In the genomic region with DNA sequence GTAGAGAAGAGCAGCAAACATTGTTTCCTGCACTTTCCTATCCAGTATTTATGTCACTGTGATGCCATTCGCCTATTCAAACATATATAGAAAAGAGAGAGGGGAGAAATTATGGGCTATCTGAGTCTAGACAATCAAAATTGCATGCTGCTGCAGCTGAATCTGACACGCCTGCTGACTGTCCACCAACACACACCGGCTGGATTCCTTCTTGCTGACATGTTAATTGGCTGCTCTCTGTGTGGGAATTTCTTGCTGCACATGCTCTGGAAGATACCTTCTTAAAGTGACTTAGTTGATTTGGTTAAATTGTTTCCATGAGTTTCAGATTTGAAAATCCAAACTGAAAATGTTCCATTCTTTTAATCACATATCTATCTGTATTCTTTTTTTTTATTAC, we compare ENCODE assay signal across 27 mouse cellular contexts.
DNase-seq lines count a peak whose midpoint lies in the region; ATAC-seq lines count a peak whose summit lies in the region.
"Had no signal": no experiment of that assay in that cellular context is flagged by ENCODE, and none has a peak within 500 bp of the region (broad histone marks: within the 10 kb centered on the region; RNA-seq: fewer than 3 reads in every experiment).

No protein-coding gene starts in this region.

- no peak overlapping the region for H3K27ac ChIP-seq in kidney, embryonic 15.5 days
- H3K27ac ChIP-seq: embryonic facial prominence, embryonic 12.5 days; forebrain, embryonic 12.5 days; forebrain, embryonic 15.5 days; heart, adult 2 months; heart, embryonic 10.5 days; heart, embryonic 13.5 days; hindbrain, embryonic 12.5 days; hindbrain, embryonic 15.5 days had no signal

- H3K36me3 ChIP-seq in kidney, embryonic 15.5 days = no peaks in the 10 kb centered on the region
- H3K36me3 ChIP-seq: embryonic facial prominence, embryonic 12.5 days; forebrain, embryonic 12.5 days; forebrain, embryonic 15.5 days; G1E; heart, embryonic 10.5 days; heart, embryonic 13.5 days; hindbrain, embryonic 12.5 days; hindbrain, embryonic 15.5 days had no signal

- H3K4me3 ChIP-seq in kidney, embryonic 15.5 days (replicated peaks) = no peak overlapping the region
- H3K4me3 ChIP-seq: embryonic facial prominence, embryonic 12.5 days; erythroblast, embryonic 14.5 days; forebrain, embryonic 12.5 days; forebrain, embryonic 15.5 days; heart, adult 2 months; heart, embryonic 10.5 days; heart, embryonic 13.5 days; hindbrain, embryonic 12.5 days; hindbrain, embryonic 15.5 days had no signal

- H3K9me3 ChIP-seq in kidney, embryonic 15.5 days (replicated peaks) = no peaks in the 10 kb centered on the region
- H3K9me3 ChIP-seq: embryonic facial prominence, embryonic 12.5 days; forebrain, embryonic 12.5 days; forebrain, embryonic 15.5 days; G1E; heart, embryonic 10.5 days; heart, embryonic 13.5 days; hindbrain, embryonic 12.5 days; hindbrain, embryonic 15.5 days had no signal

- H3K4me2 ChIP-seq in kidney, embryonic 15.5 days = no peak overlapping the region
- H3K4me2 ChIP-seq: embryonic facial prominence, embryonic 12.5 days; forebrain, embryonic 12.5 days; forebrain, embryonic 15.5 days; heart, embryonic 13.5 days; hindbrain, embryonic 12.5 days; hindbrain, embryonic 15.5 days had no signal

- DNase-seq in kidney, adult 18-20 months = no peak
- DNase-seq in kidney, postnatal 14 days = peak; percentile 6
- DNase-seq in kidney, adult 9 months = no peak
- DNase-seq in MN1 (ENCODE audit: low spot score) = peak; percentile 0
- peak; percentile 8 for DNase-seq in telencephalon, adult 2 months (ENCODE audit: low read depth, low spot score)
- DNase-seq in adrenal gland, postnatal 36 days = no peak
- DNase-seq: adrenal gland, adult 2 months; adrenal gland, postnatal 14 days; B cell, adult 2 months; cerebellum, adult 18-20 months; cerebellum, adult 9-10 months; cerebellum, postnatal 14 days; gastrocnemius, postnatal 25 days; heart, adult 2 months; heart, postnatal 14 days; heart, postnatal 4 days had no signal

- H3K27me3 ChIP-seq in kidney, embryonic 15.5 days = no peaks in the 10 kb centered on the region
- H3K27me3 ChIP-seq: CH12.LX; embryonic facial prominence, embryonic 12.5 days; forebrain, embryonic 12.5 days; forebrain, embryonic 15.5 days; heart, embryonic 13.5 days; hindbrain, embryonic 12.5 days; hindbrain, embryonic 15.5 days had no signal

- no peak overlapping the region for H3K9ac ChIP-seq in kidney, embryonic 15.5 days
- H3K9ac ChIP-seq: embryonic facial prominence, embryonic 12.5 days; forebrain, embryonic 12.5 days; forebrain, embryonic 15.5 days; heart, embryonic 13.5 days; hindbrain, embryonic 12.5 days; hindbrain, embryonic 15.5 days had no signal

- ATAC-seq in kidney, embryonic 15.5 days (replicated peaks; ENCODE audit: low FRiP score) = 0 out of 2 replicates have a peak, but pooled peaks have one; percentile 56
- ATAC-seq: forebrain, embryonic 15.5 days had no signal

- WGBS in kidney, embryonic 15.5 days = 38% methylated on average over 3 of the region's 3 CpGs

- H3K4me1 ChIP-seq in kidney, embryonic 15.5 days = no peaks in the 10 kb centered on the region
- H3K4me1 ChIP-seq: embryonic facial prominence, embryonic 12.5 days; forebrain, embryonic 12.5 days; forebrain, embryonic 15.5 days; heart, embryonic 10.5 days; heart, embryonic 13.5 days; hindbrain, embryonic 12.5 days; hindbrain, embryonic 15.5 days had no signal

Comparison
In these comparisons a context has a peak if more than half of its experiments do, and no peak if none do; other contexts are left out.
1. DNase-seq: peak in kidney, postnatal 14 days (single experiment), MN1 (single experiment) and telencephalon, adult 2 months (single experiment); none in kidney, adult 18-20 months (single experiment), kidney, adult 9 months (single experiment) and adrenal gland, postnatal 36 days (0 of 2).